Mouse (Mus musculus): ENCODE measurements around the gene Tbc1d10b.
A peak's percentile ranks its signal among the peaks of the same experiment; 100 is the strongest.

Gene Tbc1d10b

GRCm38 (mm10) chr7:127207374-127208294, 634 bp downstream of the Tbc1d10b start:
- peak; percentile 60 for DNase-seq (ENCODE audit: low read depth)

GRCm38 (mm10) chr7:127206606-127207005, 1.7 kb downstream of the Tbc1d10b start:
- no peak for DNase-seq (ENCODE audit: low read depth)

DNA sequence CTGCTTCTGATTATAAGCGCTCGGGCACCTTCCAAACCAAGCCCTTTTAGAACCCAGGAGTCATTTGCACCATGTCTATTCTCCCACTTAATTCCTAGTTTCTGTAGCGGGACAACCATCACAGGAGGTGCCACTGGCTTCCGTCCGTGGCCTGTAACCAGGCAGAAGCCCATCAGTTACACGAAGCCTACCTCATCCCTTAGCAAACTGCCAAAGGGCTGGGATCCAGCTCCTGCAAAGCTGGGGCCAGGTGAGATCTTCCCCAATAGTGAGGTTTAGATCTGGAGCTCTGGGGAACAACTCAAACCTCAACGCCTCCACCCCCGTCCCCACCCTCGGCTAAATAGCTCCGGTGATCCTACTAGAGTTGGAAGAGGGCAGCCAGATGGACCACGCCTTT, 11.8 kb downstream of the Tbc1d10b start:
- DNase-seq (ENCODE audit: low read depth) = no peak

DNA sequence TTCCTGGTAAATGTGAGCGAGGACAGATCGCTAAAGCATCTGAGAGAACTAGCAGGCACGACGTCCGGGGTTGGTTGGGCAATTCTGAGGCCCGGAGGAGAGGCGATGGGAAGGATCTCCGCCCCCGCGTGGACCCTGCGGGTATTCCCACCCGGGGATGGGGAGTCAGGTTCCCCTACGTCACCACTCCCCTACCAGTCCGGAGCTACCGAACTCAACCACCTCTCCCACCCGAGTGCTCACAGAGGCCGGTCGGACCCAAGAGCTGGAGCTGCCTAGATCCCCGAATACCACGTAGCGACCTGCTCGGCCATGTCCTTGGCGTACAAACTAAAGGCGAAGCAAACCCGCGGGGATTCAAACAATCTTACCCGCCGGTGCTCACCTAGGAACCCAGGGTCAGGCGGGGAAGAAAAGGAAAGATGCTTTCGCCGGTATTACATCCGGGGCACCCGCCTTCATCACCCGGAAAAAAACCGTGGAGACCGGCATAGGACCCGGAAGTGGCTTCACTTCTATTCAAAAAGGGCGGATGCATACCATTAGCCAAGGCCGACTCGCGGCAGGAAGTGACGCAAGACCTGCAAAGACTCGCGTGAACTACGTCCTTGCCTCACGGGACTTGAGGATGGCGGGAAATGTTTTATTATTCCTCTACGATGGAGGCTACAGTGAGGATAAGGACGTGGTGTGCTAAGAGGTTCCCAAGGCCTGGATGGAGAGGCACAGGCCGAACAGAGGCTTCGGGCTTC, 12.5 kb downstream of the Tbc1d10b start, which contains the start of gene Cd2bp2:
Gene Cd2bp2, minus strand, starts transcription at position 507 of the 752 bp plus-strand sequence.
- peak; percentile 95 for DNase-seq (ENCODE audit: low read depth)

GRCm38 (mm10) chr7:127194633-127195029, 13.6 kb downstream of the Tbc1d10b start:
- no peak for DNase-seq (ENCODE audit: low read depth)

DNA sequence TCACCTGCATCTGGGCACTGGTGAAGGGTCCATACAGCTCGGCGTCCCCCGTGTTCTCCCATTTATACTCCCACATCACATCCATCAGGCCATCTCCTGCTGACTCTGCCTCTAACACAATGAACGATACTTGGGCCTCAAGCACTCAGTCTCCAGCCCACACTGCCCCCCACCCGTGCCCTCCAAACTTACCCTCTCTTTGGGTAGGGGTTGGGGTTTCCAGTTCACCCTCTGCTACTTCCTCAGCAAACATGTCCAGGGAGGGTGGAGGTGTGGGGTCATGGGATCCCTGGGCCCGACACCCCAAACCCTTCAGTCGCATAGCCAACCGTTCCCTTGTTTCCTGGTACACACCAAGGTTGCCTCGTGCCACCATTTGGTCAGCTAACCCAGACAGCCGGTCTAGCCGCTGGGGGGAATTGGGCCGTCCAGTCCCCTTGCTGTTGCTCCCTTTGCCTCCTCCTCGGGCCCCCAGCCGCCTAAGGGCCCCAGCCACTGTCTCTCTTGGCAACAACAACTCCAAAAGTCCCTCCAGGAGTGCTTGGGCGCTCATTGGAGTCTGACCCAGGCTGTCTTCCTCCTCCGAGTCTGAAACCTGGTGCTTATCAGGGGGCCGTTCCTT, 14.1 kb downstream of the Tbc1d10b start:
- no peak for DNase-seq (ENCODE audit: low read depth)

- no peak for DNase-seq (ENCODE audit: low read depth)
Observed at GRCm38 (mm10) chr7:127192989-127193388, 15.3 kb downstream of the Tbc1d10b start.

- DNase-seq (ENCODE audit: low read depth) = no peak
Observed at GRCm38 (mm10) chr7:127190672-127191071, 17.6 kb downstream of the Tbc1d10b start.

DNA sequence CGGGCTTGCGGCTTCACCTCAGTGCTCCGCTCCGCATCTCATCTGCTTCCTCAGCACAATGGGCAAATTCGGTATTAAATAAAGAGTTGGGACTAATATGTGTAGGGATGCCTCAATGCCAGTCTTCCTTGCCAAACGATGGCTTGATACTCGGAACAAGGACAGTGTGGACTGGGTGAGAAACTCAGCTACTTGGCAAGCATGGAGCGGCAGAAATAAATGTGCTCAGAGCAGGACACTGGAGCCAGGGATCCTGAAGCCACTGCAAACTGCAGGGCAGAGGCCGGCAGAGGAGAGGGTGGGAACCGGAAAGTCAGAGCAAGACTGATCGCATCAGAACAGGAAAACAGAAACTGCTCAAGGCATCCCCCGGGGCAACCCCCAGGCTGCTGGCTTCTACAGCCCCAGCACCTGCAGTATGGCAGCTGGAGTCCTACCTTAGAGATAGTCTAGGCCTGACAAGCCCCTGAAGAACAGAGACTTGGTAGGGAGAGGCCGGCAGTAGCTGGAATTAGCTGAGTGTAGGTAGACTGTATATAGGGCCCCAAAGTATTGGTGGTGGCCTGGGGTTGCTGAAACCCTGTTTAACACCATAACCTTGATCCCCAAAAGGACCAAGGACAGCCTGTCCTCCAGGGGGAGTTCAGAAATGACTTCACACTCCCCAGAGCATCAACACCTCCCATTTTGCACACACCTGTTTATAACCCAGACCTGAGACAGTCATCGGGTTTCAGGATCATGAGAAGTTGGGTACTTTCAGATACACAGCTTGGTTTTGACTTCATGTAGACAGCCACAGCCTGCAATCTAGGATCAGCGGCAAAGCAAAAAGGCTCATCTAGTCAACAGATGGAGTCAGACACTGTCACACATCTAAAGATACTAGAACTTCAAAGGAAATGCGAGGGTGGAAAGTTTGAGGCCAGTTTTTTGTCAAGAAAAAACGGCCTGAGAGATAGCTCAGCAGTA, 19.7 kb downstream of the Tbc1d10b start:
- peak; percentile 82 for DNase-seq (ENCODE audit: low read depth)

GRCm38 (mm10) chr7:127187351-127187750, 20.9 kb downstream of the Tbc1d10b start:
- DNase-seq (ENCODE audit: low read depth) = no peak

DNA sequence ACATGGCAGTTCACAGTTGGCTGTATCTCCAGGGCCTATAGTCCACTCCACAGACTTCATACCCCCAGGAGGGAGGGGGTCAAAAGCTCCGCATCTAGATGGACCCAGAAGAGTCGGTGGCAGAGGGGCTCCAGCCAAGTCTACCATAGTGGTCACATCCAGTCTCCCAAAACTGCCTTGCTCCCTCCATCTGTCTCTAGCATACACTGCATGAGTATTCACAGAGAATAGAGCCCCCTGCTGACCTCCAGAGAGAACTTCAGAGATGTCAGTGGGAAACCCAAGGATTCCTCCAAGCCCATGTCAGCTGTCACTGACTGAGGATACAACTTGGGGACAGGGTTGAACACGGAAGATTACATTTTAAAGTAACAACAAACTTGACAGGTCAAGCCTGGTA, 22.7 kb downstream of the Tbc1d10b start:
- DNase-seq (ENCODE audit: low read depth) = peak; percentile 67

DNA sequence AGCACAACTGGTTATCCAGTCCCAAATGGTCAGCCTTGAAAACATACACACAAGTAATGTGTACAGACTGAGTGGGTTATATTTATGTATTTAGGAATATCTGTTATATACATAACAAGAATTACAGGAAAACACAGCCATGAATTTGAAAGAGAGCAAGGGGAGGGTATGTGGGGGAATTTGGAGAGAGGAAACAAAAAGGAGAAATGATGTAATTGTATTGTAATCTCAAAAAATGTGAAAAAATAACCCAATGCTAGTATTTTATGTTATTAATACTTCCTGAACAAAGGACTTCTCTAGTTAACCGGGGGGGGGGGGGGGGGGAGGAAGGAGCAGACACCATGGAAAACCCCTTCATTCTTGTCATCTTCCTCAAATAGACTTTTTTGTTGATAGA, 23.5 kb downstream of the Tbc1d10b start:
- DNase-seq (ENCODE audit: low read depth) = no peak

DNA sequence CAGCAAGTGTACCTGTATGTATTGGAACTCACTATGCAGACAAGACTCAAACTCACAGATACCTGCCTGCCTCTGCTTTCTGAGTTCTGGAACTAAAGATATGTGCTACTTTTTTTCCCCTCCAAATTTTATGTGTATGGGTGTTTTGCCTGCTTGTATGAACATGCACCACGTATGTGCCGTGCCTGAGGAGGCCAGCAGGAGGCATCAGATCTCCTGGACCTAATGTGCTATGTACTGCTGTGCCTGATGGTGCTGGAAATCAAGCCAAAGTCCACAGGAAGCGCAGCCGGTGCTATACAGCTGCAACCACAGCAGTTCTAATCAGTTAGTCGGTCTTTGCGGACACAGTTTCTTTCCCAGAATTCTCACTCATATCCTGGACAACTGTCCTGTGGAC, 24.4 kb downstream of the Tbc1d10b start:
- DNase-seq (ENCODE audit: low read depth) = no peak

- no peak for DNase-seq (ENCODE audit: low read depth)
Observed at GRCm38 (mm10) chr7:127183345-127183744, 24.9 kb downstream of the Tbc1d10b start.

- DNase-seq (ENCODE audit: low read depth) = peak; percentile 68
Observed at GRCm38 (mm10) chr7:127181724-127182123, 26.5 kb downstream of the Tbc1d10b start.

DNA sequence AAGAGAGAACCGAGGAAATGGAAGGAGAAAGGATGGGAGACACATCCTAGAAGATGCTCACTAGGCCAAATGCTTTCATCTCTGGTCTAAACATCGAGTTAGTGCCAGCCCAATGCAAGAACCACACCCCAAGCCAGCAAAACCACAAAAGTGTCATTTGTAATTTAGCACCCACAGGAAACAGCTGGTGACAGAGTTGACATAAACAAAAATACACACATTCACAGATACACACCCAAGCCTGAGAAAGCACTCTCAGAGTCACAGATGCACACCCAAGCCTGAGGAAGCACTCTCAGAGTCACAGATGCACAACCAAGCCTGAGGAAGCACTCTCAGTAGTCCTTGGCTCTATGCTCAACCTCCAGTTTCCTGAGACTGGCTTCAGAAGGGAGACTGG, 27.5 kb downstream of the Tbc1d10b start:
- DNase-seq (ENCODE audit: low read depth) = peak; percentile 77

DNA sequence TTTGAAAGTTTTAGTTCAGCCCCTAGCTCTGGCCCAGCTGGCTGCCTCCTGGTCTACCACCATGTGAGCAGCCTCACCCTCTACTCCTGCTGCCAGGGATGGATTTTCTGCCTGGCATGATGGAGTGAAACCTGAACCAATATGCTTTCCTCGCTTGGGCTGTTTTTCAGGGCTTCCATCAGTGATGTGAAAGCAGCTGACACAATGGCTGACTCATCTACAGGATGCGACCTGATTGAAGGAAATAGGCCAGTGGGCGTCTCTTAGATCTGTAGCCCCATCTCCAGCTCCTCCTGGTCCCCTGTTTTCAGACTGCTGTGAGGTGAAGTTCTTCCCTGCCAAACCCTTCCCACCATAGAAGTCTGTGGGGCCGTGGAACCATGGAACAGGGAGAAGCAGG, 31.3 kb downstream of the Tbc1d10b start:
- no peak for DNase-seq (ENCODE audit: low read depth)

DNA sequence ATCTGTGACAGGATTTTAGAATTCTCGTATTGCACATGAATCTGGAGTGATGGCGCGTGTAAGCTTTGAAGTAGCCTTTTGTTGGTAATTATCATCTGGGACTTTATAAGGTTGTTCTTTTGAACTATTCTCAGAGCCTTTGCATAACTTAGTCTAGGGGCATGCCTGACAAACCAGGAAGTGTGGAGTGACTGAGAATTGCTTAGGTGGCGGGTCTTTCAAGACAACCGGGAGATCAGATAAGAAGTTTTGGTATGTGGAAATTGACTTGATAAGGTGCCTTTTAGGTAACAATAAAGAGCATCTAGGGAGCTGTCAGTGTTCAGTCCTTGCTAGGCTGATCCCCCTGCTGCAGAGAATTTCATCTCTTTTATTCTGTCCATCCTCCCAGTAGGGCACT, 41.8 kb downstream of the Tbc1d10b start:
- peak; percentile 55 for DNase-seq (ENCODE audit: low read depth)

DNA sequence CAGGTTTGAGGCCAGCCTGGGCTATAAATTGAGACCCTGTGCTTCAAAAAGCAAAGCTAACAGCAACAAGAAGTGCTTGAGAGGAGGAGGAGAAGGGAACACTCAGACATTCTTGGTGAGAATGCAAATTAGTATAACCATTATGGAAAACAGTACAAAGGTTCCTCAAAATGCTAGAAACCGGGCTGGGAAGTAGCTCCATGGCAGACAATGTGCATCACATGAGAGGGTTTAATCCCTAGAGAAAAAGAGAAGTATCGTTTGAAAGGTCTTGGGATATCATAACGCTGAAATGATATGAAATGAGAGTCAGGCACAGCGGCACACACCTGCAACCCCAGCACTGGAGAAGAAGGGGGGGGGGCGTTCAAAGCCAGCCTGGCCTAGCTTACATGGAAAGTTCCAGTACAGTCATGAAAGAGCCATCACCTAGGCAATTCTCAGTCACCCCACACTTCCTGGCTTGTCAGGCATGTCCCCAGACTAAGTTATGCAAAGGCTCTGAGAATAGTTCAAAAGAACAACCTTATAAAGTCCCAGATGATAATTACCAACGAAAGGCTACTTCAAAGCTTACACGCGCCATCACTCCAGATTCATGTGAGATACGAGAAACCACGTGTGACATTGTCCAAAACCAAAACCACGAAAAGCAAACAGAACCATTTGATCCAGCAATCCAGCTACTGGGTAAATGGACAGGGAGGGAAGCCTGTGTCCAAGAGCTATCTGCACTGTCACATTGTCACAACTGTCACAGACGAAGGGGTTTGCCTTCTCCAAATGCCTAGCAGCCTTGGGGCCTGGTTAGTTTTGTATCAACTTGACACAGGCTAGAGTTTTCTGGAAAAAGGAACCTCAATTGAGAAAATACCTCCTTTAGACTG, 42.4 kb downstream of the Tbc1d10b start:
- DNase-seq (ENCODE audit: low read depth) = peak; percentile 69

DNA sequence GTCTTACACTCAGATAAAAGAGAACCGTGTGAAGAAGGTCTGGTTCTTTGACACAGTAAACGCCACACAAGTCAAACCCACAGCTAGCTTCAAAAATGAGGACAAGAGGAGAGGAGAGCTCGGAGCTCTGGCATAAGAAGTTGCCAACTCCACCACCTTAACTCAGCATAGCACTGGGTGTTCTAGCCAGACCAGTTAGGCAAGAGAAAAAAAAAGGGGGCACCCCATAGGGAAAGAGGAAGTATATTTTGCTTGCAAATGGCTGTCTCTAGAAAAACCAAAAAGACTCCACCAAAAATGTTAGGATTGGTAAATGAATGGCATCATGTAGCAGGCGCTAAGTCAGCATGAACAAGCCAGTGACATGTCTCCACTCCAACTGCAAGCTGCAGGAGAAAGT, 44.3 kb downstream of the Tbc1d10b start:
- DNase-seq (ENCODE audit: low read depth) = no peak

Data from naive thymus-derived CD4-positive, alpha-beta T cell, adult 2 months (primary cell).